Mouse (Mus musculus) erythroblast, adult 5-6 weeks (primary cell): ENCODE measurements around the gene Stx6. TPM values are rescaled to one million over a fixed set of nuclear protein-coding genes. Genes with fewer than 3 reads are reported as not detected.

Experiments
- ATAC-seq: replicated peaks from 2 replicates; pipeline ENCODE4 v1.8.0; 2016; ENCODE audit warnings: moderate number of reproducible peaks, mild to moderate bottlenecking, moderate TSS enrichment, inconsistent platforms; ENCODE audit not compliant: poor library complexity, low FRiP score, severe bottlenecking
- total RNA-seq, 2 experiments: library from RNA; stranded (forward) in 1 of 2; stranded (reverse) in 1 of 2; fragments of 150-400 nt in 1 of 2; fragments of 200-764, 138-1000 nt in 1 of 2; gene quantifications; 2 replicates each; pipeline versions ENCODE4 v1.2.3 to v1.2.4; 2015 to 2017; ENCODE audit warnings: low replicate concordance in 2 of 2

The Stx6 gene
- total RNA-seq, 2 experiments from 2014 or later, result 2.3 to 4.9 TPM

DNA sequence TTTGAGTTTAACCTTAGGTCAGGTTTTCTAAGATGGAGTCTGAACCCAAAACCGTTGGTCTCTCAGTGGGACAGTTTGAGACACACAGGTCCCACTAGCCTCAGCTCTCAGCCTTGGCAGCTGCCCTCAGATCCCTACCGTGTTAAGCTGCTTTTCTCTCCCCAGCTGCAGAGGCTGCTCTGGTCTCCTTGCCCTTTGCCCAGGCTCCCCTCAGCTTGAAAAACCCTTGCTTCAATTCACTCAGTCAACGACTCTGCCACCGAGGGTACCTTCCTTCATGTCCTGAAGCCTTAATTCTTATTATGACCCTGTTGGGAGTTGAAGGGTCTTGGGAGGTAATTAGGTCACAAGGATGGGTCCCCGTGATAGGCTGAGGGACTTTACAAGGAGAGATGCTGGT lies 91.4 kb downstream of the Stx6 start:
- no peak for ATAC-seq

- ATAC-seq, result no peak
These were observed 92.1 kb downstream of the Stx6 start for GRCm38 (mm10) chr1:155250531-155251135.

DNA sequence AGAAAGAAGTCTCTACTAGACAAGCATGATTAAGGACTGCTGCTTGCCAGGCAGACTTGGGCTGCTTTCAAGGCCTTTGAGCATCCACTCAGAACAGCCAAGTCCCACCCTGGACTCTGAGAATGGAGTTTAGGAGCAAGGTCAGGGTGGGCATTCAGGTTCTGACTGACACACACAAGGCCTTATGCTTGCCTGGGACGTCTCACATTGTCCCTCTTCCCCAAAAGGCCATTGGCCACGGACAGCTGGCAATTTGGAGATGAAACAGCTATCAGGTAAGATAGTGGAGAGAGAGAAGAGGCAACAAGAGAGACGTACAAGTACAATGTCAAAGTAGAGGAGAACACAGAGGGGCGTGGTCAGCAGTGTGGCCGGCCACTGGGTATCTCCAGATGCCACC lies 93.1 kb downstream of the Stx6 start:
- no peak for ATAC-seq

GRCm38 (mm10) chr1:155252631-155253121 lies 94.2 kb downstream of the Stx6 start:
- ATAC-seq, result no peak

GRCm38 (mm10) chr1:155253126-155253525 lies 94.6 kb downstream of the Stx6 start:
- no peak for ATAC-seq

DNA sequence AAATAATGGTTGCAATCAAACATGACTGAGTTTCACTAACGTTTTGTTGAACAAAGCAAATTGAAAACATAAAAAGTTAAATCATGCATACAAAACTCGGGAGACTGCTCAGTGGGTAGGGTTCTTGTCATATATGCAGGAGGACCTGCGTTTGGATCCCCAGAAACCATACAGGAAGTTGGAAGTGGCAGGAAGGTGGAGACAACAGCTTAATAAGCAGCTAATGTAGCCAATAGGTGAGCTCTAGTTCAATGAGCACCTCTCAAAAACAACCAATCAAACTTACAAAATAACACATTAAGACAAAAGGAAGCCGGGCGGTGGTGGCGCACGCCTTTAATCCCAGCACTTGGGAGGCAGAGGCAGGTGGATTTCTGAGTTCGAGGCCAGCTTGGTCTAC lies 95.8 kb downstream of the Stx6 start:
- ATAC-seq, result no peak

Other genes with a start within 250 kb of the Stx6 start
- gene Ier5, start 59.1 kb upstream of the Stx6 start, total RNA-seq (2015; ENCODE audit: low replicate concordance), result 7.5 and 9.0 TPM in 2 replicates
- gene Ier5, start 59.1 kb upstream of the Stx6 start, total RNA-seq (2017; ENCODE audit: low replicate concordance), result 7.6 and 9.8 TPM in 2 replicates
- 1.3 and 2.3 TPM in 2 replicates for gene Mr1, start 11.9 kb upstream of the Stx6 start, total RNA-seq (2015; ENCODE audit: low replicate concordance)
- gene Mr1, start 11.9 kb upstream of the Stx6 start, total RNA-seq (2017; ENCODE audit: low replicate concordance), result 0.34 and 1.4 TPM in 2 replicates
- gene BC034090, start 85.7 kb downstream of the Stx6 start, total RNA-seq (2015; ENCODE audit: low replicate concordance), result not detected in 2 replicates
- not detected in 2 replicates for gene BC034090, start 85.7 kb downstream of the Stx6 start, total RNA-seq (2017; ENCODE audit: low replicate concordance)